Mouse (Mus musculus): Measurements from ENCODE around the gene Dctn5.
"Not testable (repeated sequence)": the region's sequence is repeated elsewhere in the genome, so short reads cannot be mapped to it uniquely, and the experiment has no call there.

The Dctn5 gene

GRCm38 (mm10) chr7:122132497-122133337 is at the start of gene Dctn5, which contains the start of gene Palb2:
TSS of gene Dctn5 (plus strand) at chr7:122133041.
TSS of gene Palb2 (minus strand) at chr7:122132985.
- DNase-seq = peak; percentile 97

- no peak for DNase-seq
Measured at GRCm38 (mm10) chr7:122087195-122087982, 45.5 kb upstream of the Dctn5 start.

GRCm38 (mm10) chr7:122094564-122095330 is 38.1 kb upstream of the Dctn5 start:
- no peak for DNase-seq

- no peak for DNase-seq
Measured at GRCm38 (mm10) chr7:122098009-122098408, 34.8 kb upstream of the Dctn5 start.

GRCm38 (mm10) chr7:122099222-122099621 is 33.6 kb upstream of the Dctn5 start:
- DNase-seq = peak; percentile 41

- DNase-seq = not testable (repeated sequence)
Measured at GRCm38 (mm10) chr7:122101014-122101746, 31.7 kb upstream of the Dctn5 start.

GRCm38 (mm10) chr7:122101747-122102244 is 31.0 kb upstream of the Dctn5 start, which contains the start of gene Ndufab1:
TSS of gene Ndufab1 (minus strand) at chr7:122101886.
- DNase-seq = peak; percentile 85

GRCm38 (mm10) chr7:122108206-122108605 is 24.6 kb upstream of the Dctn5 start:
- no peak for DNase-seq

GRCm38 (mm10) chr7:122123518-122123917 is 9.3 kb upstream of the Dctn5 start:
- DNase-seq = no peak

- DNase-seq = no peak
Measured at GRCm38 (mm10) chr7:122125636-122126035, 7.2 kb upstream of the Dctn5 start.

- DNase-seq = no peak
Measured at GRCm38 (mm10) chr7:122126946-122127345, 5.9 kb upstream of the Dctn5 start.

- DNase-seq = no peak
Measured at GRCm38 (mm10) chr7:122131834-122132233, 1.0 kb upstream of the Dctn5 start.

- DNase-seq = no peak
Measured at GRCm38 (mm10) chr7:122133338-122133625, 441 bp downstream of the Dctn5 start.

- DNase-seq = no peak
Measured at GRCm38 (mm10) chr7:122135070-122135469, 2.2 kb downstream of the Dctn5 start.

GRCm38 (mm10) chr7:122137071-122137470 is 4.2 kb downstream of the Dctn5 start:
- no peak for DNase-seq

- no peak for DNase-seq
Measured at GRCm38 (mm10) chr7:122138190-122138589, 5.3 kb downstream of the Dctn5 start.

- DNase-seq = no peak
Measured at GRCm38 (mm10) chr7:122140991-122141390, 8.2 kb downstream of the Dctn5 start.

- DNase-seq = no peak
Measured at GRCm38 (mm10) chr7:122152473-122152872, 19.6 kb downstream of the Dctn5 start.

GRCm38 (mm10) chr7:122158488-122158887 is 25.6 kb downstream of the Dctn5 start:
- no peak for DNase-seq

- DNase-seq = peak; percentile 78
Measured at GRCm38 (mm10) chr7:122158915-122159902, 26.4 kb downstream of the Dctn5 start, which contains the start of gene Plk1. TSS of gene Plk1 (plus strand) at chr7:122159439.

- DNase-seq = no peak
Measured at GRCm38 (mm10) chr7:122160037-122160436, 27.2 kb downstream of the Dctn5 start.

Data from lung, postnatal 14 days (tissue).